Mouse (Mus musculus) liver, embryonic 14.5 days (tissue): ENCODE measurements around the gene Ccr4.

Experiments
- CTCF ChIP-seq: IDR thresholded peaks from 2 replicates; pipeline ENCODE4 v1.5.1; 2016; ENCODE audit warnings: antibody characterized with exemption, low read depth, control low read depth
- EP300 ChIP-seq: IDR thresholded peaks from 2 replicates; pipeline ENCODE4 v1.6.1; 2016; ENCODE audit warnings: antibody characterized with exemption, low read depth

DNA sequence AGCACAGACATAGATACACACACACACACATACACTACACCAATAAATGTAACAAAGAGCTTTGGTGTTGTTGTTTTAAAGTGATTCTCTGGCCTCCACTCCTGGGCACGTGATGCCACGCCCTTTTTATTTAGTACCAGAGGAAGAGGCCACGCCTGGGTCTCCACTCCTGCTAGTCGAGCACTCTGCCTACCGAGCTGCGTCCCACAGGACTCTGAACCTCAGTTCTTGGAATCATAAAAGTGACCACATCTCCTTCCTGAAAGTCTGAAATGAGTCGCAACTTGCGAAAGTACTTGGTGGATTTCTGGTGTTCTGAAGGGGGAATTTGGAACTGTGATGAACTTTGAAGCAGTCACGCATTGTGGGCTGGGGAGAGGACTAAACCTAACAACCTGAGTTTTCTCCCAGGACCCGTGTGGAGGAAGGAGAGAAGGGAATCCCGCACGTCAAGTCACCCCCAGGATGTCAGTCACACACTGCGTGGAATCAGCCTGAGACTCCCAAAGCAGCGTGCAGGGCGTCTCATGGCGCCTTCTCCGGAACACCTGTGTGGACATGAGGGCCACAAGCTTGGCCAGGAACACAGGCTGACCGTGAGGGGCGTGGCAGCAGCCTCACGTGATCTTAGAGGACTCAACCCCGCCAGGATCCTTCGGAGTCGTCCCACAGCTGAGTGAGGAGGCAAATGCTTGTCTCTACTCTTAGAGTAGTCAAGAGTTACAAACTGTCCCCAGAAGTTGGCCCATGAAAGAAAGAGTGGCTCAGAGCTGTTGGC is 17.0 kb downstream of the Ccr4 start:
- TF ChIP-seq CTCF, result no peak
- no peak for TF ChIP-seq EP300
